Mouse (Mus musculus): Measurements from ENCODE around the gene Numbl.
A peak's percentile ranks its signal among the peaks of the same experiment; 100 is the strongest.

Numbl gene

GRCm38 (mm10) chr7:27298033-27298610, 39.9 kb downstream of the Numbl start:
- DNase-seq, result no peak

- DNase-seq, result no peak
Measured at GRCm38 (mm10) chr7:27298816-27299215, 40.6 kb downstream of the Numbl start.

GRCm38 (mm10) chr7:27300351-27300750, 42.1 kb downstream of the Numbl start:
- DNase-seq, result no peak

GRCm38 (mm10) chr7:27300801-27301200, 42.6 kb downstream of the Numbl start:
- DNase-seq, result no peak

GRCm38 (mm10) chr7:27302172-27302571, 43.9 kb downstream of the Numbl start:
- peak; percentile 56 for DNase-seq

GRCm38 (mm10) chr7:27305091-27305730, 47.0 kb downstream of the Numbl start:
- no peak for DNase-seq

GRCm38 (mm10) chr7:27306161-27307160, 48.2 kb downstream of the Numbl start:
- peak; percentile 43 for DNase-seq

GRCm38 (mm10) chr7:27307551-27307950, 49.3 kb downstream of the Numbl start:
- DNase-seq, result no peak

- no peak for DNase-seq
Measured at GRCm38 (mm10) chr7:27308821-27309549, 50.8 kb downstream of the Numbl start.

- DNase-seq, result no peak
Measured at GRCm38 (mm10) chr7:27309832-27310231, 51.6 kb downstream of the Numbl start.

GRCm38 (mm10) chr7:27310306-27310705, 52.1 kb downstream of the Numbl start:
- no peak for DNase-seq

GRCm38 (mm10) chr7:27310996-27311535, 52.8 kb downstream of the Numbl start:
- DNase-seq, result no peak

- no peak for DNase-seq
Measured at GRCm38 (mm10) chr7:27311651-27312284, 53.5 kb downstream of the Numbl start.

- DNase-seq, result no peak
Measured at GRCm38 (mm10) chr7:27314393-27314792, 56.2 kb downstream of the Numbl start.

- peak; percentile 61 for DNase-seq
Measured at GRCm38 (mm10) chr7:27315958-27316357, 57.7 kb downstream of the Numbl start.

GRCm38 (mm10) chr7:27319411-27319810, 61.2 kb downstream of the Numbl start:
- DNase-seq, result no peak

GRCm38 (mm10) chr7:27322291-27322690, 64.1 kb downstream of the Numbl start:
- no peak for DNase-seq

GRCm38 (mm10) chr7:27323001-27323400, 64.8 kb downstream of the Numbl start:
- no peak for DNase-seq

- DNase-seq, result no peak
Measured at GRCm38 (mm10) chr7:27324161-27324560, 65.9 kb downstream of the Numbl start.

GRCm38 (mm10) chr7:27324928-27325327, 66.7 kb downstream of the Numbl start:
- DNase-seq, result no peak

- no peak for DNase-seq
Measured at GRCm38 (mm10) chr7:27325697-27326096, 67.5 kb downstream of the Numbl start.

Measured in thymus, postnatal 25 days (tissue).